Mouse (Mus musculus): ENCODE data around the gene Gprin1.

GRCm38 (mm10) chr13:54748190-54748589 lies 1.5 kb downstream of the Gprin1 start:
- no peak for TF ChIP-seq POLR2A (IDR thresholded peaks at IDR 0.05; ENCODE audit: borderline replicate concordance, extremely low read depth, low read depth, low read length)
- no peak for TF ChIP-seq CTCF (IDR thresholded peaks at IDR 0.05; ENCODE audit: insufficient read depth, low read length)

Measured in lung, adult 2 months (tissue).